Mouse (Mus musculus) neural tube, embryonic 11.5 days (tissue): ENCODE data around the gene Samsn1. TPM values are rescaled to one million over a fixed set of nuclear protein-coding genes. Genes with fewer than 3 reads are reported as not detected.

ENCODE experiments used
- ATAC-seq: fragments of 200-750 bp; cut with Nextera tagmentation; 2 replicates; pipeline ENCODE4 v1.8.0; 2017; ENCODE audit warnings: moderate number of reproducible peaks, mild to moderate bottlenecking, moderate TSS enrichment, moderate library complexity; ENCODE audit not compliant: insufficient read depth, low FRiP score, low TSS enrichment
- DNase-seq: peaks from one replicate; pipeline ENCODE4 v3.0.0-alpha.2; 2015; ENCODE audit warnings: low spot score
- H3K27ac ChIP-seq: fragments of 300-500 bp; sonication (generic); 2 replicates; pipeline ENCODE4 v1.5.1; 2014; ENCODE audit warnings: low read depth, mild to moderate bottlenecking, low read length
- H3K27me3 ChIP-seq: fragments of 300-500 bp; sonication (generic); 2 replicates; pipeline ENCODE4 v1.6.1; 2014; ENCODE audit warnings: mild to moderate bottlenecking, low read length, mixed read lengths; ENCODE audit not compliant: control insufficient read depth, insufficient read depth
- H3K36me3 ChIP-seq: fragments of 300-500 bp; sonication (generic); 2 replicates; pipeline ENCODE4 v1.6.1; 2014; ENCODE audit warnings: mild to moderate bottlenecking, low read length, moderate library complexity, mixed read lengths; ENCODE audit not compliant: control insufficient read depth, insufficient read depth
- H3K4me1 ChIP-seq: fragments of 300-500 bp; sonication (generic); 2 replicates; pipeline ENCODE4 v1.6.1; 2014; ENCODE audit warnings: low read length, mixed read lengths; ENCODE audit not compliant: control insufficient read depth, insufficient read depth
- H3K4me2 ChIP-seq: fragments of 300-500 bp; sonication (generic); 2 replicates; pipeline ENCODE4 v1.6.1; 2014; ENCODE audit warnings: low read depth, mild to moderate bottlenecking, moderate library complexity
- H3K4me3 ChIP-seq: fragments of 300-500 bp; sonication (generic); 2 replicates; pipeline ENCODE4 v1.5.1; 2014; ENCODE audit warnings: low read depth, low read length
- H3K9ac ChIP-seq: fragments of 300-500 bp; sonication (generic); 2 replicates; pipeline ENCODE4 v1.6.1; 2014; ENCODE audit warnings: mild to moderate bottlenecking, low read length
- H3K9me3 ChIP-seq: fragments of 300-500 bp; sonication (generic); 2 replicates; pipeline ENCODE4 v1.6.1; 2016; ENCODE audit warnings: low read length; ENCODE audit not compliant: control insufficient read depth
- WGBS: fragments of 180-500 bp; shearing (Covaris S2); extraction: QIAGEN DNeasy Blood & Tissue Kit; methylation state at CpG from one replicate; pipeline ENCODE4 v1.1.7; 2014; 5-methylcytosine and 5-hydroxymethylcytosine counted together
- polyA plus RNA-seq: library from polyadenylated mRNA; unstranded; fragments of >200 nt; fragmentation: Nextera tagmentation; extraction: Ambion mirVana; gene quantifications from 2 replicates; pipeline ENCODE4 v1.2.1, GENCODE M21; 2014

Gene Samsn1
- 1.4 and 1.8 TPM in 2 replicates for polyA plus RNA-seq

GRCm38 (mm10) chr16:76022181-76022580 is at the start of gene Samsn1:
Samsn1 (minus strand) TSS chr16:76022281.
- Histone ChIP-seq H3K9me3 (no peaks in the 10 kb centered on the region), H3K9ac (no peak within 1 kb of the TSS), H3K4me2 (no peak within 1 kb of the TSS), H3K27ac (no peak within 1 kb of the TSS), H3K27me3 (no peaks in the 10 kb centered on the region), H3K4me3 (no peak within 1 kb of the TSS), H3K4me1 (no peaks in the 10 kb centered on the region), H3K36me3 (no peaks in the 10 kb centered on the region)
- ATAC-seq (no peak), DNase-seq (no peak)
- WGBS, result 87% methylated on average over 7 of the region's 7 CpGs

DNA sequence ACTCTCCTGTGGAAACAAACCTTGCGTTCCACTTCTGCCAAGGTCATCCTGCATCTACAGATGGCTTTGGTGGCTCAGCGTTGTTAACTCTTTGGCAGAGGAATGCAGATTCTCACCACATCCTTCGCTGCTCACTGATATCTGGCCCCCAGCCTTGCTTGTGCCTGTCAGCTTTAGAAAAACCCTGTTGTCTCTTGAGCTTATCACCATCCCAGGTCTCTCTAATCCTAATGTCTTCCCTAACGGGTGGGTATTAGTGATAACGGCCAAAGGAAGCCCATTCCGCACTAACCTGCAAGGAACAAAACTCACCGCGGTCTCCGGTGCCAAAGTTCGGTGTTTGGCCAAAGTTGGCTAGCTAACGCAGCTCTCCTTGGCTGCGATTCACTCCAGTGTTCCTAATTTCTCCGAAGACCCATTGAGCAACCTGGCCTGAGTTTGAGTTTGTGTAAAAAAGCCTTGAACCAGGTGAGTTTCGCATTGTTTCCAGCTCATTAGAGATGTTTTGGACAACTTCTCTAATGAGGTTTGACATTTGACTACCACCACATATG is 44.1 kb upstream of the Samsn1 start:
- DNase-seq (no peak), ATAC-seq (no peak)
- H3K9me3 ChIP-seq, result no peaks in the 10 kb centered on the region
- no peaks in the 10 kb centered on the region for H3K27me3 ChIP-seq
- no peaks in the 10 kb centered on the region for H3K4me1 ChIP-seq
- no peak overlapping the region for H3K9ac ChIP-seq
- H3K27ac ChIP-seq, result no peak overlapping the region
- 95% methylated on average over 14 of the region's 14 CpGs for WGBS
- H3K4me3 ChIP-seq, result no peak overlapping the region
- H3K4me2 ChIP-seq, result no peak overlapping the region
- no peaks in the 10 kb centered on the region for H3K36me3 ChIP-seq

DNA sequence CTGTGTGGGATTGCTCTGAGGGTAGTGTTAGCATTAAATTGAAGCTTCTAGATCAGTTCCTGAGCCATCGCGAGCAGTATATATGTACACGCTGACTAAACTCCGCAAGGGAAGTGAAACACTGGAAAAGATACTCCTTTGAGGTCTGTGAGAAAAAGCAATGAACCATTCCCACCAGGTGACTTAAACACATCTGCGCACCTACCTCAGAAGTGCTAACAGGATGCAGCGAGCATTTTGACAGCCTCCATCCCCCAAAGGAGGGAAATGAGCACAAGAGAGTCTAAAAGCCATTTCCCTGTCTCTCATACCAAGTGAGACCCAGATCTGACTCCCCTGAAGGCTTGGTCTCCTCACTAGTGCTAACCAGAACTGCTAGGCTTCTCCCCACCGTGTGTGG is 32.9 kb upstream of the Samsn1 start:
- no peak overlapping the region for H3K9ac ChIP-seq
- no peaks in the 10 kb centered on the region for H3K27me3 ChIP-seq
- 90% methylated on average over 7 of the region's 7 CpGs for WGBS
- H3K9me3 ChIP-seq, result no peaks in the 10 kb centered on the region
- DNase-seq (no peak), ATAC-seq (no peak)
- no peak overlapping the region for H3K4me3 ChIP-seq
- H3K4me1 ChIP-seq, result no peaks in the 10 kb centered on the region
- no peak overlapping the region for H3K4me2 ChIP-seq
- H3K36me3 ChIP-seq, result no peaks in the 10 kb centered on the region
- H3K27ac ChIP-seq, result no peak overlapping the region

DNA sequence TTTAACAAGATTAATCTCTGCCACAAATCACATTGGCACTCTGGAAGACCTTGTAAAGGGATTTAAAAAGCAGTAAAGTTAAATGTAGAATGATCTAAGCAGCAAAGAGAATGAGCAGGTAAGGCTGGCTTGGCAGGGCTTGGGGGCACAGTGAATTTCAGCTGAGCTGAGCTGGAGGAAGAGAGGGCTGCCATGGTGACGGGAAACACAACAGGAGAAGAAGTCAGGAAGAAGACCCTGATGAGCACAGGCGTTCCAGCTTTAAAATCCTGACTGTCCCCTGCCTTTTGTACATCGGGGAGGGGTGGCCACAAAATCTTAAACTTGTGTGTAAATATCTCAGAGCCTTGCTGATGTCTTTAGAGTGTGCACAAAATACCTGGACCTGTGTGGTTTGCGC is 32.0 kb upstream of the Samsn1 start:
- Histone ChIP-seq H3K36me3 (no peaks in the 10 kb centered on the region), H3K4me2 (no peak overlapping the region), H3K27me3 (no peaks in the 10 kb centered on the region), H3K4me3 (no peak overlapping the region), H3K9me3 (no peaks in the 10 kb centered on the region), H3K27ac (no peak overlapping the region), H3K9ac (no peak overlapping the region), H3K4me1 (no peaks in the 10 kb centered on the region)
- WGBS, result 88% methylated on average over 4 of the region's 4 CpGs
- DNase-seq (no peak), ATAC-seq (no peak)

GRCm38 (mm10) chr16:76053537-76053936 is 31.5 kb upstream of the Samsn1 start:
- Histone ChIP-seq H3K9me3 (no peaks in the 10 kb centered on the region), H3K4me1 (no peaks in the 10 kb centered on the region), H3K4me3 (no peak overlapping the region), H3K27me3 (no peaks in the 10 kb centered on the region), H3K27ac (no peak overlapping the region), H3K36me3 (no peaks in the 10 kb centered on the region), H3K9ac (no peak overlapping the region), H3K4me2 (no peak overlapping the region)
- WGBS, result 95% methylated on average over 8 of the region's 8 CpGs
- ATAC-seq (no peak), DNase-seq (no peak)

GRCm38 (mm10) chr16:76047066-76047465 is 25.0 kb upstream of the Samsn1 start:
- H3K9ac ChIP-seq, result no peak overlapping the region
- no peaks in the 10 kb centered on the region for H3K36me3 ChIP-seq

GRCm38 (mm10) chr16:76040319-76040945 is 18.4 kb upstream of the Samsn1 start:
- H3K36me3 ChIP-seq, result no peaks in the 10 kb centered on the region
- H3K27ac ChIP-seq, result no peak overlapping the region
- no peaks in the 10 kb centered on the region for H3K9me3 ChIP-seq
- WGBS, result 93% methylated on average over 6 of the region's 6 CpGs
- no peaks in the 10 kb centered on the region for H3K4me1 ChIP-seq
- no peaks in the 10 kb centered on the region for H3K27me3 ChIP-seq
- ATAC-seq, result no peak
- no peak overlapping the region for H3K9ac ChIP-seq
- no peak for DNase-seq
- H3K4me3 ChIP-seq, result no peak overlapping the region
- H3K4me2 ChIP-seq, result no peak overlapping the region

More at GRCm38 (mm10) chr16:76047066-76047465, 25.0 kb upstream of the Samsn1 start:
- Histone ChIP-seq H3K4me1 (no peaks in the 10 kb centered on the region), H3K4me2 (no peak overlapping the region), H3K9me3 (no peaks in the 10 kb centered on the region), H3K4me3 (no peak overlapping the region), H3K27me3 (no peaks in the 10 kb centered on the region), H3K27ac (no peak overlapping the region)
- no peak for DNase-seq
- no peak for ATAC-seq
- WGBS, result 79% methylated on average over 3 of the region's 3 CpGs

DNA sequence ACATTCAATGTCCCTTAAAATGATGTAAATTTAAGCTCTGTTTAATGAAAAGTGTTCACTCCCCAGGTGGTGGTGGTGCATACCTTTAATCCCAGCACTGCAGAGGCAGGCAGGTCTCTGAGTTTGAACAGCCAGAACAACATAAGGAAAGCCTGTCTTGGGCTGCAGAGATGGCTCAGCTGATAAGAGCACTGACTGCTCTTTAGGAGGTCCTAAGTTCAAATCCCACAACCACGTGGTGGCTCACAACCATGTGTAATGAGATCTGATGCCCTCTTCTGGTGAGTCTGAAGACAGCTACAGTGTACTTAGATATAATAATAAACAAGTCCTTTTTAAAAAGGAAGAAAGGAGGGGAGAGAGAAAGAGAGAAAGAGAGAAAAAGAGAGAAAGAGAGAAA is 2.9 kb downstream of the Samsn1 start:
- 45% methylated on average over 1 of the region's 1 CpGs for WGBS
- Histone ChIP-seq H3K4me2 (no peak overlapping the region), H3K9me3 (no peaks in the 10 kb centered on the region), H3K4me3 (no peak overlapping the region), H3K27me3 (no peaks in the 10 kb centered on the region), H3K36me3 (no peaks in the 10 kb centered on the region), H3K9ac (no peak overlapping the region), H3K27ac (no peak overlapping the region), H3K4me1 (no peaks in the 10 kb centered on the region)
- no peak for ATAC-seq
- no peak for DNase-seq

GRCm38 (mm10) chr16:76003812-76004389 is 18.2 kb downstream of the Samsn1 start:
- Histone ChIP-seq H3K4me1 (no peaks in the 10 kb centered on the region), H3K4me3 (no peak overlapping the region), H3K27ac (no peak overlapping the region), H3K36me3 (no peaks in the 10 kb centered on the region), H3K27me3 (no peaks in the 10 kb centered on the region), H3K9ac (no peak overlapping the region), H3K9me3 (no peaks in the 10 kb centered on the region), H3K4me2 (no peak overlapping the region)
- ATAC-seq, result no peak
- DNase-seq, result no peak
- 93% methylated on average over 9 of the region's 9 CpGs for WGBS
